Mouse (Mus musculus) intestine, embryonic 16.5 days (tissue): ENCODE data around the gene Olfr317. TPM values are rescaled to one million over a fixed set of nuclear protein-coding genes. Genes with fewer than 3 reads are reported as not detected.
"Not testable (repeated sequence)": the region's sequence is repeated elsewhere in the genome, so short reads cannot be mapped to it uniquely, and the experiment has no call there.

Source experiments
- ATAC-seq: fragments of 200-750 bp; cut with Nextera tagmentation; 2 replicates; pipeline ENCODE4 v1.8.0; 2017; ENCODE audit warnings: moderate TSS enrichment, moderate library complexity
- H3K27ac ChIP-seq: fragments of 300-500 bp; sonication (generic); 2 replicates; pipeline ENCODE4 v1.5.1; 2014; ENCODE audit warnings: mild to moderate bottlenecking, low read length
- H3K27me3 ChIP-seq: fragments of 300-500 bp; sonication (generic); replicated peaks from 2 replicates; pipeline ENCODE4 v1.6.1; 2014; ENCODE audit warnings: low read length, control low read depth, mixed read lengths; ENCODE audit not compliant: control insufficient read depth, insufficient read depth
- H3K36me3 ChIP-seq: fragments of 300-500 bp; sonication (generic); 2 replicates; pipeline ENCODE4 v1.6.1; 2014; ENCODE audit warnings: low read length, control low read depth; ENCODE audit not compliant: control insufficient read depth, insufficient read depth
- H3K4me1 ChIP-seq: fragments of 300-500 bp; sonication (generic); 2 replicates; pipeline ENCODE4 v1.6.1; 2014; ENCODE audit warnings: low read length, control low read depth, mixed read lengths; ENCODE audit not compliant: control insufficient read depth, insufficient read depth
- H3K4me2 ChIP-seq: fragments of 300-500 bp; sonication (generic); 2 replicates; pipeline ENCODE4 v1.6.1; 2014; ENCODE audit warnings: low read depth, low read length, control low read depth
- H3K4me3 ChIP-seq: fragments of 300-500 bp; sonication (generic); 2 replicates; pipeline ENCODE4 v1.5.1; 2014; ENCODE audit warnings: mild to moderate bottlenecking, low read length
- H3K9ac ChIP-seq: fragments of 300-500 bp; sonication (generic); 2 replicates; pipeline ENCODE4 v1.6.1; 2014; ENCODE audit warnings: low read depth, low read length
- H3K9me3 ChIP-seq: fragments of 300-500 bp; sonication (generic); 2 replicates; pipeline ENCODE4 v1.6.1; 2016; ENCODE audit warnings: low read length, control low read depth; ENCODE audit not compliant: control insufficient read depth
- WGBS: fragments of 180-500 bp; shearing (Covaris S2); extraction: QIAGEN DNeasy Blood & Tissue Kit; methylation state at CpG from one replicate; pipeline ENCODE4 v1.1.7; 2014; 5-methylcytosine and 5-hydroxymethylcytosine counted together
- polyA plus RNA-seq: library from polyadenylated mRNA; unstranded; fragments of >200 nt; fragmentation: Nextera tagmentation; extraction: Ambion mirVana; gene quantifications from 2 replicates; pipeline ENCODE4 v1.2.1, GENCODE M21; 2015

The Olfr317 gene
- polyA plus RNA-seq, 1 experiment from 2014 or later: not detected

DNA sequence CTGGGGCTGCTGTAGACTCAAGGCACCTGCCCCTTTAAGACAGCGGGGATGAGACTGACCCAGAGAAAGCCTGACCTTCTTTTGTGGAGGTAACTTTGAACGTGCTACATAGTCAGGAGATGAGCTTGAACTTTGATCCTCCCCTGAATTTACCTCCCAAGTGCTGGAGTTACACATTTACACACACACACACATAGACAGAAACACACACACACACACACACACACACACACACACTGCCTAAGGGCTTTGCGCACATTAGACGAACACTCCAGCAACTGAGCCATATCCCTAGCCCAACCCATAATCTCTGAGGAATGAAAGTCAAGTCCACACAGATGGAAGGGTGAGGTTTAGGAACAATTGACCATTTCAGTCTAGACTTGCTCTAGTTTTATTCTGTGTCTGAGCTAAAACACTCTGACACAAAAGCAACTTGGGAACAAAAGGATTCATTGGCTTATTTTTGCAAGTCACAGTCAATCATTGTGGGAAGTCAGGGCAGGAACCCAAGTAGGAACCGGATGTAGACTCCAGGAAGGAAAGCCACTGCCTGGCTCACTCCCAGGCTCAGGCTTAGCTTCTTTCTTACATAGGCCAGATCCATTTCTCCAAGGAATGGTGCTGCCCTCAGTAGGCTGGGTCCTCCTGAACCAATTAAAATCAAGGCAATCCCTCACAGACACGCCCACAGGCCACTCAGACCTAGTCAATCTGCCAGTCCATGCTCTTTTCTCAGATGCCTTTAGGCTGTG, 10.9 kb downstream of the Olfr317 start:
- not testable (repeated sequence) for ATAC-seq, H3K27me3 ChIP-seq, H3K36me3 ChIP-seq, H3K4me3 ChIP-seq, H3K9me3 ChIP-seq, H3K4me1 ChIP-seq, H3K9ac ChIP-seq, H3K27ac ChIP-seq, H3K4me2 ChIP-seq
- 74% methylated on average over 6 of the region's 6 CpGs for WGBS

- H3K27me3 ChIP-seq: no peaks in the 10 kb centered on the region
- H3K9ac ChIP-seq: no peak within 1 kb of the TSS
- H3K4me2 ChIP-seq: no peak within 1 kb of the TSS
- no peak for ATAC-seq
- H3K36me3 ChIP-seq: no peaks in the 10 kb centered on the region
- no peaks in the 10 kb centered on the region for H3K4me1 ChIP-seq
- no peak within 1 kb of the TSS for H3K27ac ChIP-seq
- no peaks in the 10 kb centered on the region for H3K9me3 ChIP-seq
- no peak within 1 kb of the TSS for H3K4me3 ChIP-seq
Measured at GRCm38 (mm10) chr11:58723914-58724313, 15.1 kb downstream of the Olfr317 start, which contains the start of gene Olfr318. Gene Olfr318, minus strand, starts transcription at chr11:58724014.

DNA sequence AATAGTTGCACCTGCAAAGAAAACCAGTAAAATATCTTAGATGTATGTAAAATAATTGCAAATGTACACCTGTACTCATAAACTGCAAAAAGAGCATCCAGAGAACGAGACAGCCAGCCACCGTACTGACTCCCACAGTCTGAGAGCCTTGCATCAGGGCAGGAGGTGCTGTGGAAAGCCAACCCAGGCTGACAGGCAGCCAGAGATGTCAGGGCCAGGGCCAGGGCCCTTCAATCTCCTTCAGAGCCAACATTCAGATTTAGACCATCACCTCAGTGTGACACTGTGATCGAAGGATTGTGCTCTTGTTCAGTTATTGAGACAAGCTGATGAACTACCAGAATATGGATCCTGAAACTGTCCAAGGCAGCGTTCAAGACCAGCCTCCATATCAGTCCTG, 19.3 kb downstream of the Olfr317 start:
- Histone ChIP-seq H3K9me3 (no peaks in the 10 kb centered on the region), H3K4me3 (no peak overlapping the region), H3K9ac (no peak overlapping the region), H3K4me1 (no peaks in the 10 kb centered on the region), H3K27me3 (no peaks in the 10 kb centered on the region), H3K36me3 (no peaks in the 10 kb centered on the region), H3K4me2 (no peak overlapping the region), H3K27ac (no peak overlapping the region)
- ATAC-seq: no peak
- WGBS: 88% methylated on average over 4 of the region's 4 CpGs

DNA sequence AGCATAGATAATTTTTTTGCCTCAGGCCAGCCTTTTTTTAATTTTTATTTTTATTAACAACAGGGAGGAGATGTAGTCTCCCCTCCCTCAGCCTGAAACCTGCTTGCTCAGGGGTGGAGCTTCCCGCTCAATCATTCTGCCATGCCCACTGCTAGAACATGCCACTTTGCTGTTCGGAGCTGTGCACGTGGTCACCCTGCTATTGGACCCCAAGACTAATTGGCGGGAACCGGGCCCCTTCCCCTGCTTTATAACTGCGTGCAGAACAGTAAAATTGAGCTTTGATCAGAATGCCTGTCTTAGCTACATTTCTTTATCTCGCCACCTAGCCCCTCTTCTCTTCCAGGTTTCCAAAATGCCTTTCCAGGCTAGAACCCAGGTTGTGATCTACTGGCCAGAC, 21.3 kb downstream of the Olfr317 start:
- H3K9me3 ChIP-seq, H3K9ac ChIP-seq, H3K27ac ChIP-seq, H3K27me3 ChIP-seq, H3K4me1 ChIP-seq, H3K4me3 ChIP-seq, H3K4me2 ChIP-seq, ATAC-seq, H3K36me3 ChIP-seq: not testable (repeated sequence)
- WGBS: 87% methylated on average over 6 of the region's 7 CpGs

DNA sequence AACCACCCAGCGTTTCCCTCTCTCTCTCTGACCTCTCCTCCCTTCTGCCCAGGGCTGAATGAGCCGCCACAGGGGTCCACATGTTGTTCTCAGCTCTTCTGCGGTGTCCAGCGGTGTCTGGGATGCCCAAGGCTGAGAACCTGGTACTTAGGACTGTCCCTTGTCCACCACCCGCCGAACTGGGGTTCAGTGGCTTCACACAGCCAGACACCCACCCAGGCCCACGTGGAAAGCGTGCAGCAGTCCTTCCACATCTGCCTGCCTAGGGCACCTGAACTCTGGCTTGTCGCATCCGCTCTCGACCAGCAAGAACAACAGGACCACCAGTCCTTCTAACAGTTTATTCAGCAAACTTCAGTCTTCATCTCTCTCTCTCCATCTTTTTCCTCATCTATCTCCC, 29.9 kb downstream of the Olfr317 start:
- no peak overlapping the region for H3K4me2 ChIP-seq
- no peaks in the 10 kb centered on the region for H3K4me1 ChIP-seq
- no peak overlapping the region for H3K4me3 ChIP-seq
- H3K9ac ChIP-seq: no peak overlapping the region
- 81% methylated on average over 11 of the region's 11 CpGs for WGBS
- no peak for ATAC-seq
- no peak overlapping the region for H3K27ac ChIP-seq
- no peaks in the 10 kb centered on the region for H3K36me3 ChIP-seq
- H3K27me3 ChIP-seq: no peaks in the 10 kb centered on the region
- no peaks in the 10 kb centered on the region for H3K9me3 ChIP-seq

DNA sequence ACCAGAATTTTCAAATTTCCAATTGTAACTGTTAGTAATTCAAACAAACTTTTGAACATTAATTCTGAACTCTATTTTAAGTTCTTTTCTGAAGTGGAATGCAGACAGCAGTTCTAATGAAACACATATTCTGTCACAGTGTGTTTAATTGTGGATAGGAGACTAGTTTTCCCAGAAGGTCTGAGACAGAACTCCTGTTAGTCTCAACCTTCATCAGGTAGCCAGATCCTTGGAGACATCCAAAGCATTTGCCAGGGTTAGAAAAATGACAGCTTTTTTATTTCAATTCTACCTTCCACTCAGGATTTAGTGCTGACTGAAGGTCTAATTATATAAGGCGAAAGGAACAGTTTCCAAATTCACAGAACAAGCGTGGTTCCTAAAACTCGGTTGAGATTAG, 40.1 kb downstream of the Olfr317 start, which contains the start of gene Olfr319:
Gene Olfr319, plus strand, starts transcription at position 301 of the 400 bp plus-strand sequence.
- no peaks in the 10 kb centered on the region for H3K4me1 ChIP-seq
- ATAC-seq: no peak
- H3K27ac ChIP-seq: no peak within 1 kb of the TSS
- H3K4me2 ChIP-seq: no peak within 1 kb of the TSS
- H3K4me3 ChIP-seq: no peak within 1 kb of the TSS
- H3K9ac ChIP-seq: no peak within 1 kb of the TSS
- no peaks in the 10 kb centered on the region for H3K27me3 ChIP-seq
- WGBS: 86% methylated on average over 3 of the region's 3 CpGs
- H3K36me3 ChIP-seq: no peaks in the 10 kb centered on the region
- H3K9me3 ChIP-seq: peaks cover 3% of the 10 kb centered on the region; the same call in 1 of the 2 replicates

Other genes with a start within 250 kb of the Olfr317 start
- not detected in 2 replicates for gene Olfr332, start 246.7 kb downstream of the Olfr317 start, polyA plus RNA-seq
- not detected in 2 replicates for gene Olfr331, start 236.6 kb downstream of the Olfr317 start, polyA plus RNA-seq
- not detected in 2 replicates for gene Olfr330, start 204.4 kb downstream of the Olfr317 start, polyA plus RNA-seq
- gene Olfr329-ps, start 192.8 kb downstream of the Olfr317 start, polyA plus RNA-seq: not detected in 2 replicates
- gene Olfr328, start 183.6 kb downstream of the Olfr317 start, polyA plus RNA-seq: 0.06 TPM in 1 of 2 replicates, not detected in the other
- not detected in 2 replicates for gene Olfr224, start 168.7 kb downstream of the Olfr317 start, polyA plus RNA-seq
- gene Olfr325, start 161.5 kb downstream of the Olfr317 start, polyA plus RNA-seq: not detected in 2 replicates
- not detected in 2 replicates for gene Olfr324, start 144.1 kb downstream of the Olfr317 start, polyA plus RNA-seq
- 0.51 TPM in 1 of 2 replicates, not detected in the other for gene 2210407C18Rik, start 123.1 kb downstream of the Olfr317 start, polyA plus RNA-seq
- gene Olfr323, start 108.7 kb downstream of the Olfr317 start, polyA plus RNA-seq: not detected in 2 replicates
- gene Trim58, start 98.7 kb downstream of the Olfr317 start, polyA plus RNA-seq: 0.12 and 0.27 TPM in 2 replicates
- not detected in 2 replicates for gene Olfr322, start 80.4 kb downstream of the Olfr317 start, polyA plus RNA-seq
- not detected in 2 replicates for gene Olfr320, start 58.1 kb downstream of the Olfr317 start, polyA plus RNA-seq
- gene Olfr319, start 40.0 kb downstream of the Olfr317 start, polyA plus RNA-seq: not detected in 2 replicates
- gene Olfr318, start 15.2 kb downstream of the Olfr317 start, polyA plus RNA-seq: not detected in 2 replicates
- not detected in 2 replicates for gene Olfr316, start 13.5 kb upstream of the Olfr317 start, polyA plus RNA-seq
- not detected in 2 replicates for gene Olfr315, start 34.0 kb upstream of the Olfr317 start, polyA plus RNA-seq
- gene Olfr314, start 43.7 kb upstream of the Olfr317 start, polyA plus RNA-seq: not detected in 2 replicates
- gene Fam183b, start 62.7 kb upstream of the Olfr317 start, polyA plus RNA-seq: 8.5 and 10.4 TPM in 2 replicates
- not detected in 2 replicates for gene Olfr313, start 75.8 kb upstream of the Olfr317 start, polyA plus RNA-seq
- gene Olfr312, start 90.0 kb upstream of the Olfr317 start, polyA plus RNA-seq: not detected in 2 replicates
- not detected in 2 replicates for gene Olfr311, start 100.0 kb upstream of the Olfr317 start, polyA plus RNA-seq
- gene Gm12258, start 107.9 kb upstream of the Olfr317 start, polyA plus RNA-seq: 5.2 and 5.6 TPM in 2 replicates
- 5.2 and 5.3 TPM in 2 replicates for gene 2810021J22Rik, start 128.0 kb upstream of the Olfr317 start, polyA plus RNA-seq
- 3.5 and 3.9 TPM in 2 replicates for gene Zfp39, start 165.0 kb upstream of the Olfr317 start, polyA plus RNA-seq
- gene Btnl10, start 178.7 kb upstream of the Olfr317 start, polyA plus RNA-seq: 0.16 and 0.40 TPM in 2 replicates
- gene Rnf187, start 199.7 kb upstream of the Olfr317 start, polyA plus RNA-seq: 131 and 138 TPM in 2 replicates
- 34.7 and 40.9 TPM in 2 replicates for gene Hist3h2ba, start 209.7 kb upstream of the Olfr317 start, polyA plus RNA-seq
- gene Hist3h2a, start 215.5 kb upstream of the Olfr317 start, polyA plus RNA-seq: 28.5 and 31.6 TPM in 2 replicates
- gene Trim17, start 215.5 kb upstream of the Olfr317 start, polyA plus RNA-seq: 0.15 and 0.35 TPM in 2 replicates
- gene Trim11, start 238.9 kb upstream of the Olfr317 start, polyA plus RNA-seq: 17.0 and 17.5 TPM in 2 replicates